Mouse (Mus musculus): Measurements from ENCODE around the gene Chd2.

The Chd2 gene

DNA sequence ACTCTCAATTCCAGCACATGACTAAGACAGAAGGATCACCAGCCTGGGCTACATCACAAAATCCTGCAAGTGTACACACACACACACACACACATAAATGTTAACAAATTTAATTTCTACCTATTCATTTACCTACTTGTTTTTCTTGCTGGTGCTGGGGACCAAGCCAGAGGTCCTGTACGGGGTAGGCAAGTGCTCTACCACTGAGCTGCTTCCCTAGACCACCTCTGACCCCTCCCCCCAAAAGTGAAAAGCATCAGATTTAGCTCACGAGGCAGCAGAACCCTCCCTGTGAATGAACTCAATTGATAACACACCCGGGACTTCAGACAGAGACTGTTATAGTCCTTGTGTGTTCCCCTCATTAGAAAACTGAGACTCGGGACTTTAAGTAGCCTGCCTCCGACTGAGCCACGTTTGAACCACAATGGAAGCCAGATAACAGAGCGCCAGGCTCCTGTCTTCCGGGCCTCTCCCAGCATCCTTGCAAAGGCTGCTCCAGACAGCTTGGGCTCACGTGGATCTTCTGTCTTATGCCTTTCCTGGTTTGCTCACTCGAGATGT lies 19.9 kb upstream of the Chd2 start:
- DNase-seq: no peak

- DNase-seq: no peak
These were observed 19.2 kb upstream of the Chd2 start for GRCm38 (mm10) chr7:73560811-73561210.

- DNase-seq: peak in 1 of 2 experiments; percentile 39
These were observed 18.2 kb upstream of the Chd2 start for GRCm38 (mm10) chr7:73559853-73560190.

DNA sequence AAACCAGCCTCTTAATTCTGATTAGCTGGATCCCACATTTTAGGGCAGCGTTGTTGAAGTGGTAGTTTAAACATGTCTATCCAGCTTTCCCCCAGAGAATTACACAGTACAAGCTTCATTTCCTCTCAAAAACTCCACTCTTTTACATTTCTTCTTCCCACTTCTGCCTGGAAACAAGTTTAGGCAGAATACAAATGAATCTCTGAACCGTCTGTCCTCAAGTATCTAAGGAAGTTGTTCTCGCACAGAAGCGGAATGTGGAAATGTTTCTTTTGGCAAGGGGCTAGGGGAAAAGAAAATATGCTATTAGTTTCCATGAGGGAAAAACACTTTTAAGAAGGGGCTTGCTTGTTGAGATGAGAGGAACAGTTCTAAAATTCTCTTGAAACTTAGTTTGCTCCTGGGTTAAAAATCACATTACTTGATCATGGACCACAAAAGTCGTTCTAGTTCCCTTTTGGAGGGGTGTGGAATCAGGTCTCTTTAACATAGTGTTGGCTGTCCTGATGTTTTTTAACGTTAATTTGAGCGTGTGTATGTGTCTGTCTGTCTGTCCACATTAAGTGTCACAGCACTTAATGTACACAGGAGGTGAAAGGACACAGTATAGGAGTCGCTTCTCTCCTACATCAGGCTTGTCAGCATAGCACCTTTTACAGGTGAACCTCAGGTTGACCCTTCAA lies 17.7 kb upstream of the Chd2 start:
- DNase-seq: no peak

DNA sequence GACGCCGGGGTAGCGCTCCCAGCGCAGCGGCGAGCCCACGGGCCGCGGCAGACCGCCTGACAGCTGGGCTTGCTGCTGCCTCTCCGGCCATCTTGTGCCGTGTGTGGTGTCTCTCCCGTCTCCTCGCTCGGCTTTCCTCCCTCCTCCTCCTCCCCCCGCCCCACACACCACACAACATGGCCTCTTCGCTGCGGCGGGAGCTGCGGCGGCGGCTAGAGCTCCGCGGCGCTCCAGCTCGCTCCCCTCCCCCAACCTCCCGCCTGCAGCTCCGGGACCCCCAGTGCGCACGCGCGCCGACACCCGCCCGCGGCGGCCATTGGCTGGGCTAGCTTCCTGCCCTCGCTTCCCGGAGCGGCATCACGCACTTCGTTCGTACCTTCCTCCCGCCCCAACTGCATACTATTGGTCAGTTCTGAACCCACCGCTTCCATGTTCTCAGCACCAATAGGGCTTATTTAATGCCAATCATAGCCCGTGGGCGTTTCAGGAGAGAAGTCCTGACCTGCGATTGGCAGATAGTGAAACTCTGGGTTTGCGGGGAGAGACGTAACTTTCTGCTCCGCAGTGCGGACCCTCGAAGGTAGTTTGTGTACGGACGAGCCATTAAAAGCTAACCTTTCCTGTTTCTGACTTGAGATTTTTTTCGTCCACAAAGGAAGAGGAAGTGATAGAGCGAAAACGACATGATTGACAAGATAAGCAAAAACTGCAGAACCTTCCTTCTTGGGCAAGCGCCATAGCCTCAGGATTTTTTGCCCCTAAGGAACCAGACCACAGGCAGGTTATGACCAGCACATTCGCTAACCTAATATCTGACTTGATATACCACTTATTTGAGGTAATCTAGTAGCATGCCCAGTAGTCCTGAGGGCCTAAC lies 16.9 kb upstream of the Chd2 start:
- peak; percentile 99 to 100 for DNase-seq

DNA sequence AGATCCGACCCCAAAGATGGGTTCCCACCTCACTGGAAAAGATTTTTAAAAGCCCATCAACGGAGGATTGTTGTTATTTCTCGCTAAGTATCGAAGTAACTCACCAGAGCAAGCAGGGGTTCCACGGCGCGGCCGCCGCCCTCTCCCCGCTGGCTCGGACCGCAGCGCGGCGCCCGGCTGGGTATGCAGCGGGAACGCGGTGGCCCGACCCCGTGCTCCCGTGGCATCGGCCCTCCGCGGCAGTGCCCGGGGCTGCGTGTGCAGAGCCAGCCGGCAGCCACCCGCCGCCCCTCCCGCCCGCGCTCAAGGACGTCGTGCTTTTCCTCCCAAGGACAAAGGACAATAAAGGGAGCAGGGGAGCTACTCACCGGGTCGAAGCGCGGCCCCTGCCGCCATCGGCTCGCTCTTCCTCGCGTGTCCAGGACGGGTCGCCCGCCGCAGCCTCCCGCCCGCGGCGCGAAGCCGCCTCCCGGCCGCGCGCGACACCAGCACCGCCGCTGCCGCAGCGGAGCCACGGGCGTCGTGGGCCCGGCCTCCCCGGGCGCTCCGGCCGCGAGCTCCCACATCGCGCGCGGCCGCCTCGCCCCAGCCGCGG lies 16.1 kb upstream of the Chd2 start:
- DNase-seq: peak; percentile 53 to 79

- DNase-seq: no peak
These were observed 15.3 kb upstream of the Chd2 start for GRCm38 (mm10) chr7:73556688-73557667.

- DNase-seq: no peak
These were observed 14.4 kb upstream of the Chd2 start for GRCm38 (mm10) chr7:73555918-73556580.

DNA sequence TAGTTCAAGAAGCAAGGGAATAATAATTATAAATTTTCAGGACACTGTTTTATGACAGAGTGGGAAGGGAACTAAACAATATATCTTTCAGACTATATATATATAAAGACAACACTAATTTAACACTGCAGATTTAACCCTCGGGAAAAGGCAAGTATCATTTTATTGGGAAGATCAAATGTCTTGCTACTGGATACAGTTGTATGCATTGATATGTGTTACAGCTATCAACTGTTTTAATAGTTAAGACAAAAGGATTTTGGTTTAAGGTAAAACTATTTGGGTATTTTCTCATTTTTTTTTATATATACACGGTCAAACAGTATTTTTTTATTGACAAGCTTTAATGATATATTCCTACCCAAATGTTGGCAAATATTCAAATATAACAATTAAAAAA lies 13.2 kb upstream of the Chd2 start:
- no peak for DNase-seq

DNA sequence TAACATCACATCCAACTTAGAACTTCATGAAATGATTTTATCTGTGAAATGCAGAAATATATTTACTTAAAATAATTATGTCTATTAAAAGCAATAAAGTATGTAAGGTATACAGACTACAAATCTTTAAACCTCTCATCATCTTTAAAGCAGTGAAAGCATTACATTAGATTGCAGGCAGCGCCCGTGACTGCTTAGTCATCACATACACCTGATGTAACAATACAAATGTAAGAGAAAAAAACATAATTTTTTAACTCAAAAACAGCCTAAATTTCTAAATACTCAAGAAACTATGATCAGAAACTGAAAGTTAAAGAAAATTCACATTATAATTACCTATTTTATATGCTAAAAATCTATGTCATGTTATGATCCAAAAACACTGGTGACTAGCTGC lies 11.5 kb upstream of the Chd2 start:
- DNase-seq: no peak

DNA sequence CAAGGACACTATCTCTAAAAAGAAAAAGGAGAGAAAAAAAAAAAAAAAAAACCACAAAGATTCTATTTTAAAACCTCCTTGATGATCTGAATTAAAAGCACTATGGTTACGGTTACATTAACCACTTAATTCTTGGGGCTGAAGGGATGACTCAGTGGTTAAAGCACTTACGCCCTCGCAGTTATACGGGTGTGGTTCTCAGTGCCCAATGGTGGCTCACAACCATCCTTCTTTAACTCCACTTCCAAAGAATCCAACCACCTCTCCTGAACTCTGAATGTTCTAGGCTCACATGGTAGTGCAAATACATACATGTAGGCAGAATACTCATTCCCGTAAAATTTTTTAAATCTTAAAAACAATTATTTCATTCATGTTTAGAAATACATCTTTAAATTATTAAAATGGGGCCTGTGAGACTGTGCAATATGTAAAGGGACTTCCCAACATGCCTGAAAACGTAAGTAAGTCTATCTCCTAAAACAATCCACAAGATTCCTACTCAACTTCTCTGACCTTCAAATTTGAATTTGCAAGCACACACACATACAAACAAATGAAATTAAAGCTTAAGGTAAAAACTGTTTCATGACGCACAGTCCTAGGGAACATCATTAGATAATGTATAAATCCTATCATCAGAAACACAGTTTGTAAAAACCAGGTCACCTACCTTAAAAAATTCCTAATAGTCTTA lies 10.6 kb upstream of the Chd2 start:
- DNase-seq: no peak

DNA sequence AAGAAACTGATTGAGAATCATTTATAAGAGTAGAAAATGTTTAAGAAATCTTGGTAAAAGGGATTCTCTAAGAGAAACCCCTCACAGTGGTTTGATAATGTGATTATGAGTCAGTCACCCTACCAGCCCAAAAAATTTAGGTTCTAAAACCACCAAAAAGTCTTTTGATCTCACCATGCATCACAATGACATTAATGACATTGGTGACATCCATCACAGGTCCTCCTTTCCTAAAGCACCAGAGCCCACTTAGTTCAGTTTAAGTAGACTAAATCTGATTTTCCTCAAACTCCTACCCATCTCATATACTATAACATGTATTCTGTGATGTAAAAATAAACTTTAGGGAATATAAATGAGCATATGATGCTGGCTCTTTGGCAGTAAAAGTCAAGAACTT lies 9.7 kb upstream of the Chd2 start:
- no peak for DNase-seq

DNA sequence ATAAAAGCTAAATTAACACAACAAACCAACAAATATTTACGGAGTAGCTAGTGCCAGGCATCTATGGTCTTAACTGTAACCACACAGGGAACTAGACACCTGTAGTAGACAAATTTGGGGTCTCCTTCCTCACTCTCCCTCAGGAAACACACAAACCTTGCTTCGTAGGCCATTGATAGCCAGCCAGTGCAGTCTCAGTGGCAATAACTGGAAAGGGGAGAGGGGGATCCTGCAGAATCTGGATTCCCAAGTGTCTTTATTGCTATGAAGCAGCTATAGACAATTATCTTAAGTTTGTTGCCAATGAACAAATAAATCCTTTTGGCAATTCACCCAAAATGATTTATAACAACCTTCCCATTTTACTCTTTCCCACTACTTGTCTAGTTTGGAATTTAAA lies 6.4 kb upstream of the Chd2 start:
- no peak for DNase-seq

- no peak for DNase-seq
These were observed 5.2 kb upstream of the Chd2 start for GRCm38 (mm10) chr7:73546561-73547510.

DNA sequence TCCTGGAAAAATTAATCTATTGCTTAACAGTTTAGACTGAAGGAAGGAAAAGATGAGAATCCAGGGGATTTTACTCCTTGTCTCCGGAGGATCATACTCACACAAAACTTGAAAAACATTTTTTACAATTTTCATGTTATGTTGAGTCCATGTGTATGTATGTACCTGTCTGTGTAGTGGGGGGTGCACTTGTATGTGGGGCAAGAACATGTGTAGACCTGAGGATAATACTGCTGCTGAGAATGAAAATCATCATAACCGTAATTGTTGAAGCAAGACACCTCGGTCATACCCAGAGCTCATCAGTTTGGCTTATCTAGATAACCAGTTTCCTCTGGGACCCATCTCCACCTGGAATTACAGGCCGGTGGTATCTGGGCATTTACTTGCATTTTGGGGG lies 3.4 kb upstream of the Chd2 start:
- DNase-seq: no peak

DNA sequence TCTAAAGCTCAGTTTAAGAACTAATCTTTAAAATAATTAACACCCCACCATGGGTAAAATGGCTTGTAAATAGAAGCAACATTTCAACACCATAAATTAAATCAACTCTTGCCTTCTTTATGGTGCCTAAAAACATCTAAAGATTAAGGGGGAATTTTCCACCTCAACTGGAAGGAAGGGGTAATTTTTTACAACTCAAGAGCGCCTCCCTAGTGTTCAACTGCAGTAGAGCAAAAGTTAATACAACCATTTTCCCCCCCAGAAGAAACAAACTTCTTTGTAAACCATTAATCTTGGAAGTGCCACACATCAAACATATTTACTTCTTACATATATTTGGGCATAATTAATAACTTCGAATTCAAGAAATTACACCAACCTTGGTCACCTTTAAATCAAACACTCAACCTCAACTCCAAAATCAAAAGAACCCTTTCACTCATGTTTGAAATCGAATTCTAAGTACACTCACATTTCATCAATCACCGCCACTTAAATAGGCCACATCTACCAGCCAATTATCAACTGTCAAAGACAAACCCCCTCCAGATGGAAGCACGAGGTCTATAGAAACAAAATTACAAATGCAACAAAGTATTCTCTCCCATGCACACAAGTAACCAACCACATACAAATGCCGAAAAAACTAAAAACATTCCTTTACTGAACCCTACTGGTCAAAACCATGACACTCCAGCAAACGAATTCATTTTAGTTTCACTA lies 662 bp upstream of the Chd2 start:
- no peak for DNase-seq

- DNase-seq: no peak
These were observed 595 bp downstream of the Chd2 start for GRCm38 (mm10) chr7:73541079-73541390.

- DNase-seq: no peak
These were observed 1.2 kb downstream of the Chd2 start for GRCm38 (mm10) chr7:73540202-73541078.
